ENCODE assay signal across 10 mouse cellular contexts in genomic region chr19:46573990-46574389, GRCm38 (mm10). TPM values are rescaled to one million over a fixed set of nuclear protein-coding genes. Genes with fewer than 3 reads are reported as not detected.
DNase-seq lines count a peak whose midpoint lies in the region; ATAC-seq and TF ChIP-seq lines count a peak whose summit lies in the region.
"Had no signal": no experiment of that assay in that cellular context is flagged by ENCODE, and none has a peak within 500 bp of the region (broad histone marks: within the 10 kb centered on the region; RNA-seq: fewer than 3 reads in every experiment).

No protein-coding gene starts in this region.

- no peak for ATAC-seq in erythroblast, adult 5-6 weeks (replicated peaks; ENCODE audit: low FRiP score, poor library complexity, severe bottlenecking)
- no peak for ATAC-seq in heart, embryonic 16.5 days (replicated peaks; ENCODE audit: extremely low read depth, insufficient read depth, low FRiP score)
- ATAC-seq in liver, embryonic 16.5 days (ENCODE audit: low read depth), result no peak

- no peak overlapping the region for H3K27ac ChIP-seq in CH12.LX (ENCODE audit: insufficient read depth, low read depth)
- no peak overlapping the region for H3K27ac ChIP-seq in heart, embryonic 16.5 days (ENCODE audit: low read length)
- peak overlapping the region; percentile 66 for H3K27ac ChIP-seq in liver, embryonic 16.5 days (ENCODE audit: low read length)

- 42% methylated on average over 6 of the region's 6 CpGs for WGBS in heart, embryonic 16.5 days
- 23% methylated on average over 6 of the region's 6 CpGs for WGBS in liver, embryonic 16.5 days (ENCODE audit: insufficient replicate concordance)

- H3K27me3 ChIP-seq in erythroblast, embryonic 14.5 days (ENCODE audit: control insufficient read depth), result no peaks in the 10 kb centered on the region; the same call in 1 of the 2 replicates
- no peaks in the 10 kb centered on the region for H3K27me3 ChIP-seq in CH12.LX (replicated peaks)
- H3K27me3 ChIP-seq in heart, embryonic 16.5 days (ENCODE audit: control insufficient read depth, insufficient read depth, low read length), result no peaks in the 10 kb centered on the region
- no peaks in the 10 kb centered on the region for H3K27me3 ChIP-seq in liver, embryonic 16.5 days (ENCODE audit: control insufficient read depth, insufficient read depth, low read depth, low read length)

- no peaks in the 10 kb centered on the region; the same call in 1 of the 2 replicates for H3K79me2 ChIP-seq in CH12.LX (replicated peaks; ENCODE audit: control insufficient read depth, extremely low read depth, insufficient read depth, poor library complexity, severe bottlenecking)

- no peak for TF ChIP-seq EP300 in CH12.LX (IDR thresholded peaks at IDR 0.05; ENCODE audit: low read length)

- H3K4me2 ChIP-seq in CH12.LX (ENCODE audit: insufficient read depth, low read depth, poor library complexity, severe bottlenecking), result peak overlapping the region; percentile 82; the same call in 1 of the 2 replicates
- peak overlapping the region; percentile 83 for H3K4me2 ChIP-seq in heart, embryonic 16.5 days (ENCODE audit: low read depth, low read length)
- H3K4me2 ChIP-seq in liver, embryonic 16.5 days (ENCODE audit: low read depth, low read length), result peak overlapping the region; percentile 73

- no peak for DNase-seq in CH12.LX (ENCODE audit: extremely low read depth)
- DNase-seq in adrenal gland, postnatal 10 days, result no peak
- DNase-seq in layer of hippocampus, adult 9-11 months, result no peak
- no peak for DNase-seq in ovary, postnatal 36 days (ENCODE audit: low spot score)
- DNase-seq: B cell, adult 2 months; spleen, adult 18-20 months had no signal

- in situ Hi-C loops in CH12.LX (cut with MboI; ENCODE audit: low pct_ligation_motif_present, low pct_unique_long_range_greater_than_20kb, low sequenced_read_pairs), result no loop called here

- H3K4me3 ChIP-seq in erythroblast, embryonic 14.5 days (replicated peaks), result peak overlapping the region; percentile 85
- H3K4me3 ChIP-seq in CH12.LX (replicated peaks in 1 of 3; ENCODE audit: low read depth in 2 of 3, low read length in 2 of 3, poor library complexity in 1 of 3), result peak overlapping the region in 2 of 3 experiments; percentile 65 to 85
- H3K4me3 ChIP-seq in heart, embryonic 16.5 days (ENCODE audit: low read length), result peak overlapping the region; percentile 91
- peak overlapping the region; percentile 79 for H3K4me3 ChIP-seq in liver, embryonic 16.5 days (ENCODE audit: low read depth, low read length)

- no peak for TF ChIP-seq RAD21 in CH12.LX (IDR thresholded peaks at IDR 0.05; ENCODE audit: low read depth, low read length)

- H3K9ac ChIP-seq in CH12.LX (ENCODE audit: insufficient read depth, low read depth), result peak overlapping the region; percentile 57
- peak overlapping the region; percentile 81 for H3K9ac ChIP-seq in heart, embryonic 16.5 days (ENCODE audit: low read length)
- H3K9ac ChIP-seq in liver, embryonic 16.5 days (ENCODE audit: low read depth, low read length), result peak overlapping the region; percentile 61

- H3K4me1 ChIP-seq in erythroblast, embryonic 14.5 days (ENCODE audit: control insufficient read depth), result peaks cover 39% of the 10 kb centered on the region
- H3K4me1 ChIP-seq in CH12.LX (ENCODE audit: control insufficient read depth in 1 of 2, insufficient read depth in 2 of 2), result peaks cover 4 to 36% of the 10 kb centered on the region in 2 experiments
- peaks cover 14% of the 10 kb centered on the region for H3K4me1 ChIP-seq in heart, embryonic 16.5 days (ENCODE audit: control insufficient read depth, insufficient read depth, low read length)
- H3K4me1 ChIP-seq in liver, embryonic 16.5 days (ENCODE audit: control insufficient read depth, low read depth, low read length), result peaks cover 20% of the 10 kb centered on the region

- H3K9me3 ChIP-seq in erythroblast, embryonic 14.5 days (ENCODE audit: control insufficient read depth, low read length), result no peaks in the 10 kb centered on the region
- H3K9me3 ChIP-seq in CH12.LX (replicated peaks; ENCODE audit: low read length), result no peaks in the 10 kb centered on the region
- H3K9me3 ChIP-seq in heart, embryonic 16.5 days (replicated peaks; ENCODE audit: control insufficient read depth, low read length), result no peaks in the 10 kb centered on the region
- no peaks in the 10 kb centered on the region for H3K9me3 ChIP-seq in liver, embryonic 16.5 days (replicated peaks; ENCODE audit: control insufficient read depth, low read length)

- dilution Hi-C loops in CH12.LX (cut with MboI; ENCODE audit: extremely low pct_ligation_motif_present, extremely low pct_unique_long_range_greater_than_20kb, low sequenced_read_pairs), result no loop called here

- no peak for TF ChIP-seq CTCF in CH12.LX (conservative IDR thresholded peaks at IDR 0.05 in 1 of 2, IDR thresholded peaks at IDR 0.05 in 1 of 2; ENCODE audit: low read depth in 2 of 2, low read length in 2 of 2)

- peaks cover 2% of the 10 kb centered on the region; the same call in 1 of the 2 replicates for H3K36me3 ChIP-seq in erythroblast, embryonic 14.5 days (ENCODE audit: control insufficient read depth)
- peaks cover 0 to 1% of the 10 kb centered on the region in 2 experiments for H3K36me3 ChIP-seq in CH12.LX (replicated peaks in 1 of 2; ENCODE audit: control insufficient read depth in 1 of 2, insufficient read depth in 1 of 2, low read length in 1 of 2)
- H3K36me3 ChIP-seq in heart, embryonic 16.5 days (ENCODE audit: control insufficient read depth, insufficient read depth), result no peaks in the 10 kb centered on the region
- H3K36me3 ChIP-seq in liver, embryonic 16.5 days (ENCODE audit: control insufficient read depth, insufficient read depth), result no peaks in the 10 kb centered on the region

- no peak for TF ChIP-seq POLR2A in CH12.LX (IDR thresholded peaks at IDR 0.05; ENCODE audit: low read depth, low read length)

TF ChIP-seq in CH12.LX, 34 proteins besides CTCF, POLR2A, EP300 and RAD21:
- TF ChIP-seq MAFK (IDR thresholded peaks at IDR 0.05; ENCODE audit: insufficient replicate concordance, low read length) (no peak), TCF12 (IDR thresholded peaks at IDR 0.05; ENCODE audit: low read depth, low read length) (no peak), HCFC1 (IDR thresholded peaks at IDR 0.05; ENCODE audit: low read depth, low read length) (no peak), ZC3H11A (IDR thresholded peaks at IDR 0.05; ENCODE audit: low read depth, low read length) (no peak)
TF ChIP-seq in CH12.LX: peak in this region for 0.

RNA-seq across cellular contexts. Expression of gene Sfxn2, which starts 0.8 kb away (rescaled TPM):
- 0.02 and 0.06 TPM in 2 replicates for polyA plus RNA-seq in erythroblast, embryonic 14.5 days (2012)
- total RNA-seq in erythroblast, adult 5-6 weeks (2015; ENCODE audit: low replicate concordance), result 1.9 TPM in 2 replicates
- total RNA-seq in erythroblast, adult 5-6 weeks (2017; ENCODE audit: low replicate concordance), result 2.9 and 3.9 TPM in 2 replicates
- total RNA-seq in CH12.LX (2012; rRNA removed), result 8.5 and 9.4 TPM in 2 replicates
- 5.9 and 6.8 TPM in 2 replicates for total RNA-seq in CH12.LX (2014; rRNA removed)
- polyA plus RNA-seq in CH12.LX (2012; ENCODE audit: insufficient read length, low read depth), result 11.1 and 11.8 TPM in 2 replicates
- 10.0 and 11.4 TPM in 2 replicates for polyA plus RNA-seq in heart, embryonic 16.5 days (2015; fragmentation: Nextera tagmentation; extraction: Ambion mirVana)
- polyA plus RNA-seq in liver, embryonic 16.5 days (2015; fragmentation: Nextera tagmentation; extraction: Ambion mirVana), result 33.4 and 37.6 TPM in 2 replicates
- total RNA-seq in adrenal gland, postnatal 10 days (2021), result 10 to 100 TPM; 11.2 to 16.4 TPM

RNA-seq across cellular contexts. Expression of gene Arl3, which starts 1.0 kb away (rescaled TPM):
- polyA plus RNA-seq in erythroblast, embryonic 14.5 days (2012), result 1.5 and 3.1 TPM in 2 replicates
- total RNA-seq in erythroblast, adult 5-6 weeks (2015; ENCODE audit: low replicate concordance), result 4.2 and 5.9 TPM in 2 replicates
- 3.2 and 4.2 TPM in 2 replicates for total RNA-seq in erythroblast, adult 5-6 weeks (2017; ENCODE audit: low replicate concordance)
- total RNA-seq in CH12.LX (2012; rRNA removed) (38.4 and 46.5 TPM in 2 replicates), CH12.LX (2014; rRNA removed) (23.7 and 24.1 TPM in 2 replicates)
- polyA plus RNA-seq in CH12.LX (2012; ENCODE audit: insufficient read length, low read depth), result 40.4 and 45.3 TPM in 2 replicates
- 95.6 and 101 TPM in 2 replicates for polyA plus RNA-seq in heart, embryonic 16.5 days (2015; fragmentation: Nextera tagmentation; extraction: Ambion mirVana)
- 23.6 and 27.1 TPM in 2 replicates for polyA plus RNA-seq in liver, embryonic 16.5 days (2015; fragmentation: Nextera tagmentation; extraction: Ambion mirVana)
- total RNA-seq in adrenal gland, postnatal 10 days (2021), result 10 to 100 TPM; 41.7 to 43.0 TPM

RNA-seq across cellular contexts. Expression of gene Wbp1l, which starts 24.9 kb away (rescaled TPM):
- 1.4 and 1.9 TPM in 2 replicates for polyA plus RNA-seq in erythroblast, embryonic 14.5 days (2012)
- total RNA-seq in erythroblast, adult 5-6 weeks (2015; ENCODE audit: low replicate concordance), result 5.2 and 7.9 TPM in 2 replicates
- 8.2 and 9.8 TPM in 2 replicates for total RNA-seq in erythroblast, adult 5-6 weeks (2017; ENCODE audit: low replicate concordance)
- total RNA-seq in CH12.LX (2012; rRNA removed) (17.4 and 20.2 TPM in 2 replicates), CH12.LX (2014; rRNA removed) (10.6 and 11.6 TPM in 2 replicates)
- polyA plus RNA-seq in CH12.LX (2012; ENCODE audit: insufficient read length, low read depth), result 22.3 and 23.5 TPM in 2 replicates
- 60.5 and 63.3 TPM in 2 replicates for polyA plus RNA-seq in heart, embryonic 16.5 days (2015; fragmentation: Nextera tagmentation; extraction: Ambion mirVana)
- polyA plus RNA-seq in liver, embryonic 16.5 days (2015; fragmentation: Nextera tagmentation; extraction: Ambion mirVana), result 24.8 and 31.5 TPM in 2 replicates
- 100 to 1,000 TPM; 122 to 123 TPM for total RNA-seq in adrenal gland, postnatal 10 days (2021)

Comparison
In these comparisons a context has a peak if more than half of its experiments do, and no peak if none do; other contexts are left out.
1. RNA of gene Sfxn2, which starts 0.8 kb away (polyA plus RNA-seq): 33.4 to 37.6 TPM in liver, embryonic 16.5 days, 10.0 to 11.4 TPM in heart, embryonic 16.5 days and 11.1 to 11.8 TPM in CH12.LX; 0.02 to 0.06 TPM in erythroblast, embryonic 14.5 days; every median in the first group is over 10 times any median in the second.
2. Peak in every context shown above with its lines, with median percentiles within 50 percentile points of each other: H3K4me3 ChIP-seq, H3K4me2 ChIP-seq and H3K9ac ChIP-seq.